Mouse (Mus musculus) mouse trophoblast stem cell (cell line): ENCODE data around the gene Arhgef10l.

Experiments used
- in situ Hi-C, 2 experiments: fragments of 300-500 bp; cut with MseI, MboI; formaldehyde crosslinking; loops; 2 replicates in 1 of 2; 3 replicates in 1 of 2; pipeline ENCODE4 v1.15.1; 2025

Gene Arhgef10l

DNA sequence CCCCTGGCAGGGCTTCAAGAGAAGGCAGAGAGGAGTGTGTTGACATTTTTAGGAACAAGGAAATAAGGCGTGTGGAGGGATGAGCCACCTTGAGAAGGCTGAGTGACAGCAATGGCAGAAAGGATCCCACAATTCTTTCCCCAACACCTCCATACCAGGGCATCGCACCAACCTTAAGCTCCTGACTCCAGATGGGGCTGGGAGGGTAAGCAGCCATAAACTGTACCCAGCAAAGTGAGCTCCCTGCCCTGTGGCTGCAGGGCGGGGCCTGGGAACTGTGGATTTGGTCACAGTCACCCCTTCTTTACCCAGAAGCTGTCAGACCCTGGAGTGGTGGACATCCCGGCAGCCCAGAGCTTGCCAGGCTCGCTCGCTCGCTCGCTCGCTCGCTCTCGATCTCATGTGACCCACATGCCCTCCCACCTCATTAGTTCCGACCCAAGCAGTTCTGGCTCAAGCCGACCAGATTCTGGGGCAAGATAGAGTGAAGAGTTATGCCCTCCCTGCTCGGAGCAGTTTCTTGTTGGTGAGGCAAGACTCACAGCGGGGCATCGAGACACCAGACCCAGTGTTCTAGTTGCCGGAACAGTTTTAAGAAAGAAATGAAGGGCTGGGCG, 4.3 kb downstream of the Arhgef10l start:
- in situ Hi-C loops, result no loop called here

DNA sequence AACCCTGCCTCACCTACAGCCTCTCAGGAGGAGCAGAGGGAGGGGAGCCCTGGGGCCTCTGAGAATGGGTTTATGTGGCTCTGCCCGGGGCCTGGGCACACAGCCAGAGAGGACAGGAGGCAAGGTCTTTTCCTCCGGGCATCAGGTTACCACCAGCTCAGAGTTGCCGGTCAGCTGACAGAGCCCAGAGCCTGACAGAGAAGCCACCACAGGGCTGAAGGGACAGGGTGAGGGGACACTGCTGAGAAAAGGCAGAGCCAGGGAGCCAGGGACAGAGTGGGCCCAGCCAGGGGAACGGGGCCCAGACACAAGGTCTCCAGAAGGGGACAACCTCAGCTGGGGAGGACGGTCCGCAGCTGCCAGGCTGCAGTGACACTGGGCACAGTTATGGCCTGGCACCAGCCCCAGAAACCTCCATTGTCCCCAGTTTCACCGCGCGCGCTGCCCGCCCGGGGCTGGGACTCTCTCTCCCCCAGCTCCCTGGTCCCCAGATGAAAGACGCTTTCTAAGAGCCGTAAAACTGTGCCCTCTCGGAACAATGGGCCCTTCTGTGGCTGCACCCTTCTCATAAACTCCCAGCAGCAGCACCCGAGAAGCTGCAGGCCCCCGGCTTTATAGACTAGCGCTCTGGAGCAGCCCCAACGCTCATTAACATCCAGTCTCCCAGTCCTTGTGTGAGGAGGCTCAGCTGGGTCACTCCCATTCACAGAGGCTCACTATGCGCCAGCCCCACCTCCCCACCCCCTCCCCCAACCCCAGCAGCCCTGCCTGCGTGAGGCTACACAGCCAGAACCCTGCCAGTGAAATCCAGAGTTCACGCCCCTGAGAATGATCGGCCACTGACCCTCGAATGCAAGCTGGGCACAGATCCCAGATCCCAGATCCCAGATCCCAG, 7.9 kb downstream of the Arhgef10l start:
- in situ Hi-C loops, result no loop called here

DNA sequence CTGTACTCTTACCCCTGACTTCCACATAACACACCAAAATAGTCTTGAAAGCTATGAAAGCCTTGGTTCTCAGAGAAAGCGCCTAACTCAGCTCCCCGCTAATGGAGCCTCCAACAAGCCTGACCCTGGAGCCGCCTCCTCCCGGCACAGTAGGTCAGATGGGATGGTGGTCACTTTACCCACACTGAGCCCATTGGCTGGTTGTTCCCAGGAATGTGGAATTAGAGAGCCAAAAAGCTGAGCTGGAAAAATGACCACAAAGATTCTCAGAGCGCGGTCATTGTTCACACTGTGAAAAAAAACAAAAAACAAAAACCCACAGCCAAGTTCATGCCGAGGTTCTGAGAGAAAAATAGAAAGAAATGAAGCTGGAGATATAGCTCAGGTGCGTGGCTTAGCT, 9.3 kb downstream of the Arhgef10l start:
- in situ Hi-C loops, result no loop called here

DNA sequence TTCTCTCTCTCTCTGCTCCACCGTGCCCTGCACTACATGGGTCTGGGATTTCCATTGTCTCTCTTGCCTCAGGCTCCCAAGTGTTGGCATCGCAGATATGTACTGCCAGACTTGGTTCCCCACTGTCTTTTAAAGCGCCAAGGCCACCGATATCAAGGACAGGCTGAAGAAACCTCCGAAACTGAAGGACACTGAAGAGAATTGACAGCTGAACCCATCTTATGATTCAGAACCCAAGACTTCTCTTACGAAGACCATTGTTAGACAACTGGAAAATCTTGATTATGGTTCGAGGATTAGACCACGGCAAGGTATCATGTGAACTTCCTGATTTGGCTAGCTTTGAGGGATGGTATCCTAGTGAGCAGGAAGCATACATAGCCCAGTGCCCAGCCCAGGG, 11.0 kb downstream of the Arhgef10l start:
- in situ Hi-C loops, result no loop called here

DNA sequence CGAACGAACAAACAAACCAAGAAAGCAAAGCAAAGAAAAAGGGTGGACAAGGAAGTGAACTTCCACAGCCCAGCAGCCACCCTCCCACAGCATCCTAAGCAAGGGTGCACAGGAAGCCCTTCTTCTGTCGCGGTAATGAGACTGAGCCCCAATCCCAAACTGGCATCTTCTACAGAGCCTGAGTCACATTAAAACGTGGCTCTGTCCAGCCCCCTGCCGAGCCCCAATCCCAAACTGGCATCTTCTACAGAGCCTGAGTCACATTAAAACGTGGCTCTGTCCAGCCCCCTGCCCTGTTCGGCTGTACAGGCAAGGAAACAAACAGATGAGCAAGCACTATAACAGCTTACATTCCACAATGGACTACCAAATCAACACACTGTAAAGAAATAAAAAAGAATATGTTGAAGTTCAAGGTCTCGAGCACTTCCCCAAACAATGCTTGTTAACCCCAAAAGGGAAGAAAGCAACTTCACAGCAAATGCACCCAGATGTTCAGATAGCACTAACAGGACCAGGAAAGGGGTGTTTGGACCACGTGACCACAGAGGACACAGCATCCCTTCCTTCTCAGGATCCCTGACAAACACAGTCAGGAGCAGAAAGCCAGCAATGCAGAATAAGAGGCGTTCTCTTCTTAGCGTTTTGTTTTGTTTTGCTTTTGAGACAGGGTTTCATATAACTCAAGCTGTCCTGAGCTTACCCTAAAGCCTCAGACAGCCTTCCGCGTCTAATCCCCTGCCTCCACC, 11.8 kb downstream of the Arhgef10l start:
- in situ Hi-C loops, result no loop called here

DNA sequence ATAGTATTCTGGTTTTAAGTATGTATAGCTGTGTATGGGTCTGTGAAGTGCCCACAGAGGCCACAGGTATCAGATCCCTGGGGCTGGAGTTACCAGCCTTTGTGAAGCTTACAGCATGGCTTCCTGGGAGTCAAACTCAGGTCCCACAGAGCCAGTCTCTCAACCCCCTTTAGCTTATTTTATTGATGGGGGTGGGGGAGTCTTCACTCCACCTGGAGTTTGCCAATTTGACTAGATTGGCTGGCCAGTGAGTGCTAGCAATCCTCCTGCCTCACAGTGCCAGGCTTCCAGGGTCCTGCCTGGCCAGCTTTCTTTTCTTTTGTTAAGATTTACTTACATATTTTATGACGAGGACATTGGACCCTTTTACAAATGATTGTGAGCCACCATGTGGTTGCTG, 16.1 kb downstream of the Arhgef10l start:
- in situ Hi-C loops, result no loop called here

DNA sequence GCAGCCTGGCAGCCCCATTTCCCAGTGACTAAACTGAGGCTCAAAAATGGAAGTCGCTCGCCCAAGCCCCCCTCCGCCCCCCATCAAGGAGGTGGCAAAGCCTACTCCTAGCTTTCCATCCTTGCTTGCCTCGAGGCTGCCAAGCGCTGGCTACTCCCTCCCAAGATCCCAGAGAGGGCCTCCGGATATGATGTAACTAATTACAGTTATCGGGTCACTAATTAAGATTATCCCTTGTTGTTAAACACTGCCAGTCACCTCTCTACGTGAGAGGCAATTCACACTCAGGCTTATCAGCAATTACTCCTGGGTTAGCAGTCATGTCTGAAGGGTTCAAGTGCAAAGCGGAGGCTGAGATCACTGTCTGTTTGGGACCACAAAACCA, 16.6 kb downstream of the Arhgef10l start:
- in situ Hi-C loops, result no loop called here

DNA sequence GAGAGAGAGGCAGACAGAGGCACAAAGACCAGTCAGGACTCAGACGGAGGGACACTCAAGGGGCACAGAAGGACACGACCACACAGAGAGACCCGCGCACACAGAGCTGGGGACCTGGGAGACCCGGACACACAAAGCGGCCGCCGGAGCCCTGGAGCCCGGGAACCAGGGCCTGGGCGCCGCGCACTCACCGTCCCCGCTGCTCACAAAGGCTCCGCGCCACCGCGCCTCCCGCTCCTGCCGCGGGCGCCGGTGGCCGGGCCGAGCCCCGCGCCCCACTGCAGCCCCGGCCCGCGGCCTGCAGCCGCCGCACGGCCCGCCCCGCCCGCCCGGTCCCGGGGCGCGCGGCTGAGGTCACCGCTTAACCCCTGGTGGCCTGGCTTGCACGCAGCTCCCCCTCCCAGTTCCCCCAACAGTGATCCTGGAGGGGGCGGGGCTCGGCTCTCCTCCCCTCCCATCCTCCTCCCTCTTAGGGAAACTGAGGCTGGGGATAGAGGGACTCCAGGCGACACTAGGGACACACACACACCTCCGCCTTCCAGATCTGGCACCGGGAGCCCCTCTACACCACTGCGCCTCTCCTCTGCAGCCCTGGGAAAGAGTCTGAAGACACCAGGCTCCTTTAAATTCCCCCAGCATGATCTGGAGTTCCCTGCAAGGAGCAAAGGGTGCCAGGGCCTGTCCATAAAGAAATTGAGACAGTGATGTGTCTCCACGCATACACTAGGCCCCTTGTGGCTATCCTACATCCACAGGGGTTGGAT, 17.2 kb downstream of the Arhgef10l start:
- in situ Hi-C loops, result no loop called here

DNA sequence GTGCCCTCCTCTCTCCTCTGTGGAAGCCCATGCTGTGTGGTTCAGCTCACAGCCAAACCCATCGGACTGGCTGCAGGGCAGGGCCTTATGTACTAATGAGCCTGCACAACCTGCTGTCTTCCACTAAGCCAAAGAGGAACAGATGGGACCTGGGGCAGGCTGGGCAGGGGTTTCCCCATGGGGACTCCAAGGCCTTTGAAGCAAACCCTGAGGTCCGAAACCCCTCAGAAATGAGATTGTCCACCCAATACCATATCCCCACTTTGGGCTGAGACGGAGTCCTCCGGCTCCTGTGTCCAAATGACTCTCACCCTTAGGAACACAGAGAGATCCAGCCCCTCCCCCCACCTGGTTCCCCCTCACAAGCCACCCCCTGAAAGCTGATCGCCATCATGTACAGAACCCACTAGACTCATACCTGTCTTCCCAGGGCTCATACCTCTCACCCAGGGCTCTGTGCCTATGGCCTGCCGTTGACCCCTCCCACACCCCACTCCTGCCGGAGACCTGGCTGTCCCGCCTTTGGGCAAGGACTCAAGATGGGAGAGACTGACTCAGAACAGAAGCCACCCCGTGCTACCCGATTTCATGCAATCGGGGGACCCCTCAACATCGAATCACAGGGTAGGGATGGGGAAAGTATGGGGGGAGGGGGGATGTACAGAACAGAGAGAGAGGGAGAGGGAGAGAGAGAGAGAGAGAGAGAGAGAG, 17.9 kb downstream of the Arhgef10l start:
- in situ Hi-C loops, result no loop called here

DNA sequence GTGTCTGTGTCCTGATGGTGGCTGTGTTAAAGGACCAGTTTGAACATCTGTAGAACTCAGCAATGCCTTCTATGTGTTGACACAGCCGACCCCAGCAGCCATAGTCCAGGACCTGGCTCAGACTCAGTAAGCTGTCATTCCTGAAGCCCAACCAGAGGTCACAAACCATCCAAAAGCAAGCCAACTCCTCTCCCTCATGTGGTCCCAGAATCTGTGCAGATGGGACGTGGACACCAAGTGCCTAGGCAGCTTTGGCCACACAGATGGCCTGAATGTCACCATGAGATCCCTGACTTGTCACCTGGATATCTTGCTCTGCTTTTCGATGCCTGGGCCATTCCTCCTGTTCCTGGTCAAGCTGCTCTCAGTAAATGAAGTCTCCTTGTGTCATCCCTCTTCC, 20.2 kb downstream of the Arhgef10l start:
- in situ Hi-C loops, result no loop called here

DNA sequence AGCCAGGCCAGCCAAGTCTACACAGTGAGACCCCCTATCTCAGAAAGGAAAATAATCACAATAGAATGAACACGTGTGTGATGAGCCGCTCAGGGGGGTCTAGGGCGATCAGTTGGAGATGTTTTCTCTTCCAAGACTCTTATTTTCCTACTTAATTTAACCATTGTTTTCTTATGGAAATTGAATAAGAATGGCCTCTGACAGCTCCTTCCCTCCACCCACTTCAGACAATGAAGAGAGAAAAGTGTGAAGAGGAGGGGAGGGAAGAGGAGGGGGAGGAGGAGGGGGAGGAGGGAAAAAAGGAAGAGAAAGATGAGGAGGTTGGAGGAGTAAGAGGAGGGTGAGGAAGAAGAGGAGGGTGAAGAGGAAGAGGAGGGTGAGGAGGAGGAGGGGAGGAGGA, 21.1 kb downstream of the Arhgef10l start:
- in situ Hi-C loops, result no loop called here

DNA sequence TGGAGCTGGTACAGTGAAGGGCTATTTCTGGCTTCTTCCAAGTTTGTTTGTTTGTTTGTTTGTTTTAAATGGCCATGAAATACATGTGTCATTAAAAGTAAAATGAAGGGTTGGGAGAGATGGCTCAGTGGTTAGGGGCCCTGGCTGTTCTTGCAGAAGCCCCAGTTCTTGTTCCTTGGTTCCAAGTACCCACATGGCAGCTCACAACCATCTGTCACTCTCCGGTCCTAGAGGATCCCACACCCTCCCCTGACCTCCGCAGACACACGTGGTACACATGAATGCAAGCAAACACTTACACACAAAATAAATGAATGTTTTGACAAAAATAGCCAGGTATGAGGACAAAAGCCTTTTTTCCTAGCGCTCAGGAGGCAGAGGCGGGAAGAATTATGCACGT, 21.5 kb downstream of the Arhgef10l start:
- in situ Hi-C loops, result no loop called here

DNA sequence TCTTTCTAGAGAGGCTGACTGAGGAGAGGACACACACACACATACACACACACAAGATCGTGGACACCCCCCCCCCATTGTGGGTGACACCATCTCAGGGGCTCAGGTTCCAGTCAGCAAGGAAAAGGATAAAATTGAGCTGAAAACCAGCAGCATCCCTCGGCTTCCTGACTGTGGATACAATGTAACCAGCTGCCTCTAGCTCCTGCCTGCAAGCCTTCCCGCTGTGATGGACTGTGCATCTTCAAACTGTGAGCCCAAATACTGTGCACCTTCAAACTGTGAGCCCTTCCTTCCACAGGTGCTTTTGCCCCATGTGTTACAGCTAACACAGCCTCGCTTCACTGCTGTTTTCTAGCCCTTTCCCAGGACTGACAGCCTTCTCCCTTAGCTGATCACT, 23.4 kb downstream of the Arhgef10l start:
- in situ Hi-C loops, result no loop called here

DNA sequence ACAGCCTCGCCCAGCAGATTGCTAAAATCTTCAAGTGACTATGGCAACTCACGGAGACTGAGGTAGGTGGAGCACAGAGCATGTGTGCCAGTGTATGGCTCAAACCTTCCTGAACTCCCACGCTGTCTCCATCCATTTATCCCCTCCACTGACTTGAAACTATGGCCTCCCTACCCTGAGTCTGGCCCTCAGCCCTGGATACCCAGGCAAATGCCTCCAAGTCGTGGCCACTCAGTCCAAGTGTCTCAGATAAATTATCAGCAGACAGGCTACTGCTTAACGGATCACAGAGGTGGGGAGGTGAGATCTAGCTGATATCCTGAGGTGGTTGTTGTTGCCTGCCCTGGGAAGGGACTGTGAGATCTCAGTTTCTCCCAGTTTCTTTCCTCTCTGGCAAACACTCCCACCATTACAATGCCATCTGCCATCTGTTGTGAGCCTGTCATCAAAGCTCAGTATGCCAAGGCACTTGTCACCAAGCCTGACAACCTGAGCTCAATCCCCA, 24.3 kb downstream of the Arhgef10l start:
- in situ Hi-C loops, result no loop called here

DNA sequence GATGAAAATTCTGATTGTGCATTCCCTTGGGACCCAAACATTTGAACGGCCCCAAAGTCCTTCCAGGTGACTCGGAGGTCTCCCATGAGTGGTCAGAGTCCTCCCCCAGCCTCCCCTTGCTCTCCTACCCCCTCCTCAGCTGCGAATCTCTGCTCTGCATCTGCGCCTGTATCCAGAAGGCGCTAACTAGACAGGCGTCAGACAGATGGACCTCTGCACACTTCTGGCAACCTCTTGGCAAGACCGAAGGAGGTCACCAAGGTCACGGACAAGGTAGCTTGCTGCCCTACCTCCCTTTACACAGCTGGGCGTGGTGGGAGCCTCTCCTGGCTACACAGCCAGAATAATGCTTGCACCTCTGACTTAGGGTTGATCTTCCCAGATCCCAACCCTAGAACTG, 25.1 kb downstream of the Arhgef10l start:
- in situ Hi-C loops, result no loop called here

DNA sequence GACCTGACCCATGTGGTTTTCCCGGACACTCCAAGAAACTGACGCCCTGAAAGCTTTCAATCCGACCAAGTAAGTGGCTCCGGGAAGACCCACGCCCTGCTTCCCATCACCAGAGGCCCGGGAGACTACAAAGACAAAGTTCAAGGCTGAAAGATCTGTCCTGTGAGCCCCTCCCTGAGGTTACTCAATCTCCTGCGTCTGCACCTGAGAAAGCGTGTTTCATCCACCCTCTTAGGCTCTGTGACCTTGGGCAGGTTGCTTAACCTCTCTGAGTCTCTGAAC, 25.6 kb downstream of the Arhgef10l start:
- in situ Hi-C loops, result no loop called here

DNA sequence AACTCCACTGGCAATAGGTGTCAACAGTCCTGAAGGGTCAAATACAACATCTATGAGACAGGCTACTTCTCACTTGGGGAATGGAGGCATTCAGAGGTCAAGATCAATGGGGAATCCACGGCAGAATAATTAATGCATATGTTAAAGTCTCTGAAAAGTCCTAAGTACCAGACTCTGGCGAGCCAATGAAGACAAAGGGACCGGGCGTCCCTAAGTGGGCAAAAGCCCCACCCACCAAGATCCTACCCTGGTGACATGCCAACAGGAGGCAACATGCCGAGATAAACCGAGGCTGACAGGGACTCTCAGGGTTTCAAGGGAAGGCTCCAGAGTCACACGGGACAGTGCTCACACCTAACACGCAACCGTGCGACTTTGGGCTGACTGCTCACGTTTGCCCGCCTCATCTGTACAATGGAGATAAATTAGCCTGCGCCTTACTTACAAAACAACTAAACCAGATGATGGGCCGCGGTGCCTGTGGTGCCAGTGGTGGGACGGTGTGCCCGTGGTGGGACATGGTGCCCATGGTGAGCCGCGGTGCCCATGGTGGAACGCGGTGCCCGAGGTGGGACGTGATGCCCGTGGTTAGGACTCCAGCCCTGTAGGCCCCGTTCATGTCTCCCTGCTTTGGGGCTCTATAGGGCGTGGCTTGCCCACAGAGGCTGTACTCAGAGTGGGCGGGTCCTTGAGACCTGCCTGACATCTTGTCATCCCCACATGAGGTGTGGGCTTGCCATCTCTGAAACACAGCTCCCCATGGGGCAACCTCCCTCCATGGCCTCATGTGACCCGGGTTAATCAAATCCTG, 26.2 kb downstream of the Arhgef10l start:
- in situ Hi-C loops, result no loop called here

DNA sequence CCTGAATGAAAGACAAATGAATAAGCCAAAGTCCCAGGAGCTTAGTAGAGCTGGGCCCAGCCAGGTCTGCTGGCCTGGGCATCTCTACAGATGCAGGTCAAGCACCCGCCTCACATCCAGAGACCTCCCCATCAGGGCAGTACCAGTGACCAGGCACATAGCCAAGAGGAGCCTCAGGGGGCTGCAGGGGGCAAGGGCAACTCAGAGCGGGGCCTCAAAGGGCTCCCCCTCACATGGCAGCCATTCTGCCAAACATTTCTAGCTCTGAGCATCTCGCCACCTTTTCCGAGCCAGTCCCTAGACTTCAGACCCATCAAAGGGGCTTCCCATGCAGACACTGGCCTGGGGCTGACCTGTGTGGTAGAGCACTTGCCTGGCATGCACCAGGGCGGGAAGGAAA, 27.2 kb downstream of the Arhgef10l start:
- in situ Hi-C loops, result no loop called here

DNA sequence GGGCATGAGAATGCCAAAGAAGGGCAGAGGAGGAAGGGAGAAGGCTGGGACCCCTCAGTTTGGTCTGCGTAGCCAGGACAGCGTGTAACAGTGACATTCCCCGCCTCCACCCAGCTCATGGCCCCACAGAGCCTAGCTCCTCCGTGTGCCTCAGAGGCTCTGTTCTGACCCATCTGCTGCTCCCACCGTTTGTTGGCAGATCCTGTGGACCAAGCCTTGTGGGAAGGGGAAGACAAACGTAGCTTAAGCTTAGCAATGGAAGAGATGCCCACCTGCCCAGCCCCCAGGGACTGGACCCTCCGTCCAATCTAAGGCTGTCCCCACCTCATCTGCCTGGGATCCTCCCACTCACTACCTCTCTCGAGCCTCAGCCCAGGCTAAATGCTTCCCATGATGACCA, 28.5 kb downstream of the Arhgef10l start:
- in situ Hi-C loops, result no loop called here

DNA sequence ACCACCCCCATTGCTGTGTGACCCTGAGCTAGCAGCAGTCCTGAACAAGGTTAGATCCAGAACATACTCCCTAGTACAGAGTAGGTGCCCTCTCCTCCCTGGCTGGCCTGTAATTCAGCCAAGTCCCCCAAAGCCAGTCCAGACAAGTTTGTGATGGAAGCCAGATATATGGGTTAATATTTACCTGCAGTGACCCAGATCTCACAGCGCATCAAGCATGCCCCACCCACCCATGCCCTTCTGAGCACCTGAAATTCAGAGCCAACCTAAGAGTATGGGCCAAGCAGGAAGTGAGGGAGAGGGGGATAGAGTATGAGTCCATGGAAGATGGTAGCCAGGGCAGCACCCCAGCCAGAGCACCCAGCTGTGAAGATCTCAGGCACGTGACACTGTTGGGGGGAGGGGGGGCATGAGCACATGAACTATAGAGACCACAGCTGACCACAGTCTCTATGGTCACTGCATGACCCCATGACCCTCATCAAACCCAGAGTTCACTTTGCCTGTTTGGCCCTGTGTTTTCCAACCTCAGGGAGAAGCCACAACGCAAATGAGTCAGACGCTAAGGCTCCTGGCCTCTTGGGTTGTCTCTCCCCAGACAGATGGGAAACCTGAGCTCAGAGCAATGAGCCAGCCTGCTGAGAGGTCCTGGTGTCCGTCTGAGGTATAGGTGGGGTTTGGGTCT, 29.4 kb downstream of the Arhgef10l start:
- in situ Hi-C loops, result no loop called here
